Mouse (Mus musculus) erythroblast, embryonic 14.5 days (primary cell): ENCODE results near the gene Rab30.

Experiments used
- GATA1 ChIP-seq: IDR thresholded peaks from 2 replicates; pipeline ENCODE4 v1.6.1; 2012; ENCODE audit warnings: low read length, inconsistent platforms, mixed read lengths
- TAL1 ChIP-seq: IDR thresholded peaks from 3 replicates; pipeline ENCODE4 v1.6.1; 2012; ENCODE audit warnings: low read length, inconsistent platforms, mixed read lengths

DNA sequence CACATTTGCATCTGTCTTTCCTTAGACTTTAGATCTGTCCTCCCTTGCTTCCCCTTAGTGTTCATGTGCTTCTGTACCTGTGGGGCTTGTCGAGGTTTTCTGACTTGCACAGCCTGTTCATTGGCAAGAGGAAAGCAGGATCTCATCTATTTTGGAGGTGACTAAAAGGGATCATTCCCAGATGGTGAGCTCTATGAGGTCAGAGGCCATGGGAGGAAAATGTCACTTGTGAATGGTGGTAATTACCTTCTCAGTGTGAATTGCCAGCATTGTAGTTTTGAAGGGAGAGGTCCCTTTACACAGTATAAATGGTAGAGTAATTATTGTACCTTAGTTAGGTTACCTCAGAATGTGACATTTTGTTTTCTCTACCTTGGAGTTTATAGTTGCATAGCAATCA, 148.8 kb downstream of the Rab30 start:
- TF ChIP-seq TAL1 (no peak), GATA1 (no peak)
